8 mouse cellular contexts compared by ENCODE assay signal in the genomic region with DNA sequence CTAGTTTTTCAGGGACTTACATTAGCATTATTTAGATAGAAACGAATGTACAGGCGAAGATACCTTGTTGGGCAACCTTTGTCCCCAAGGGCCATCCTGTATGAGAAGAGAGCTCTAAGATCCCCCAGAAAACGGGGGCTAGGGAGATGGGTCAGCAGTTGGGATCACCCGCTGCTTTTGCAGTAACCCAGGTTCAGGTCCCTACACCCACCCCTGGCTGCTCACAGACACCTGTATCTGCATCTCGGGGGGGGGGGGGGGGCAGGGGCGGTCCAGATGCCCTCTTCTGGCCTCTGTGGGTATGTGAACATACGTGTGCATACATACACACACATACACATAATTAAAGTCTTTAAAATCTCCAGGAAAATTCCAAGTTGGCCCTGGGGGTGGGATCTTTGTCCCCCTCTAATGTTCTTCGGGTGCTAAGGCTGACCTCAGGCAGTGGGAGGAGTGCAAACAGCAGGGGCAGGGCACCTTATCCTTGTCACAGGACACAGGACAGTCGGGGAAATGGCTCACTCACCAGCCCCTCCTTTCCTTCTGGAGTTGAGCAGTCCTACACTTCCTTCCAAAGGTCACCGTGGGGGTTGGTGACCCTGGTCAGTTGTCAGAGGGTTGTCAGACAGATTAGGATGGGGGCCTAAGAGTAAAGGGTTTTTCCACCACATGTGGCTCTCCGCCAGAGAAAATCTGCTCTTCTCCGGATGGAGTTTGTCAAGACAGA. TPM values are rescaled to one million over a fixed set of nuclear protein-coding genes. Genes with fewer than 3 reads are reported as not detected.
DNase-seq lines count a peak whose midpoint lies in the region; ATAC-seq and TF ChIP-seq lines count a peak whose summit lies in the region.

No protein-coding gene starts in this region.

- peak overlapping the region; percentile 68 for H3K9ac ChIP-seq in lung, embryonic 14.5 days

- peaks cover 2% of the 10 kb centered on the region for H3K36me3 ChIP-seq in kidney, adult 2 months (ENCODE audit: control insufficient read depth, insufficient read depth, low read length)
- peaks cover 15% of the 10 kb centered on the region; the same call in 1 of the 2 replicates for H3K36me3 ChIP-seq in lung, embryonic 14.5 days (ENCODE audit: insufficient read depth)

- peak; percentile 67 for ATAC-seq in lung, embryonic 14.5 days (ENCODE audit: insufficient read depth)

- H3K27ac ChIP-seq in layer of hippocampus, adult 2 months: peak overlapping the region; percentile 86
- 0 out of 2 replicates have a peak overlapping the region, but pooled peaks have one; percentile 57 for H3K27ac ChIP-seq in cortical plate, adult 2 months (ENCODE audit: insufficient read depth, low read length)
- H3K27ac ChIP-seq in kidney, adult 2 months (ENCODE audit: insufficient read depth, low read depth, low read length): peak overlapping the region; percentile 98
- peak overlapping the region; percentile 94 for H3K27ac ChIP-seq in lung, embryonic 14.5 days (ENCODE audit: low read depth)

- peak overlapping the region; percentile 69 for H3K4me2 ChIP-seq in lung, embryonic 14.5 days

- no peaks in the 10 kb centered on the region for H3K9me3 ChIP-seq in lung, embryonic 14.5 days (ENCODE audit: low read depth, low read length)

- TF ChIP-seq POLR2A in cortical plate, adult 2 months (IDR thresholded peaks at IDR 0.05; ENCODE audit: extremely low read depth, insufficient read depth, low read length): no peak
- no peak for TF ChIP-seq POLR2A in kidney, adult 2 months (IDR thresholded peaks at IDR 0.05; ENCODE audit: low read depth, low read length)

- TF ChIP-seq CTCF in layer of hippocampus, adult 2 months (conservative IDR thresholded peaks at IDR 0.05): no peak
- no peak for TF ChIP-seq CTCF in cortical plate, adult 2 months (IDR thresholded peaks at IDR 0.05; ENCODE audit: extremely low read depth, insufficient read depth, low read length)
- TF ChIP-seq CTCF in kidney, adult 2 months (conservative IDR thresholded peaks at IDR 0.05; ENCODE audit: insufficient read depth, insufficient read length, low read depth, low read length): 0 out of 2 replicates have a peak, but pooled peaks have one; percentile 6
- TF ChIP-seq CTCF in lung, embryonic 14.5 days (IDR thresholded peaks at IDR 0.05; ENCODE audit: low read depth): no peak; the same call in 1 of the 2 replicates

- DNase-seq in layer of hippocampus, adult 2 months (ENCODE audit: low spot score in 2 of 2): no peak
- no peak for DNase-seq in layer of hippocampus, adult 8-10 months (ENCODE audit: low spot score in 2 of 2)
- DNase-seq in heart, adult 9 months (ENCODE audit: low spot score in 2 of 2): peak; percentile 79 to 81
- peak; percentile 97 for DNase-seq in kidney, adult 2 months
- peak; percentile 87 for DNase-seq in lung, embryonic 14.5 days
- peak; percentile 52 for DNase-seq in ovary, postnatal 14 days (ENCODE audit: low spot score)
- DNase-seq in frontal cortex, postnatal 10 days (ENCODE audit: low spot score in 2 of 2): no peak

- no peaks in the 10 kb centered on the region for H3K4me1 ChIP-seq in cortical plate, adult 2 months (ENCODE audit: control insufficient read depth, insufficient read depth, low read length)
- H3K4me1 ChIP-seq in kidney, adult 2 months (ENCODE audit: control insufficient read depth, insufficient read depth, low read length): peaks cover 18% of the 10 kb centered on the region
- 0 out of 2 replicates have a peak, but pooled peaks cover 7% of the 10 kb centered on the region for H3K4me1 ChIP-seq in lung, embryonic 14.5 days (ENCODE audit: insufficient read depth)

- no peaks in the 10 kb centered on the region for H3K27me3 ChIP-seq in kidney, adult 2 months (replicated peaks; ENCODE audit: control insufficient read depth, insufficient read depth, low read length)
- no peaks in the 10 kb centered on the region for H3K27me3 ChIP-seq in lung, embryonic 14.5 days (ENCODE audit: insufficient read depth, low read length)

- 8% methylated on average over 12 of the region's 12 CpGs for WGBS in kidney, adult 2 months
- WGBS in lung, embryonic 14.5 days: 13% methylated on average over 12 of the region's 12 CpGs

- peak overlapping the region; percentile 63 for H3K4me3 ChIP-seq in layer of hippocampus, adult 2 months
- peak overlapping the region; percentile 36; the same call in 1 of the 2 replicates for H3K4me3 ChIP-seq in cortical plate, adult 2 months (ENCODE audit: insufficient read depth, low read length)
- peak overlapping the region; percentile 72; the same call in 1 of the 2 replicates for H3K4me3 ChIP-seq in kidney, adult 2 months (ENCODE audit: insufficient read depth, low read depth, low read length)
- H3K4me3 ChIP-seq in lung, embryonic 14.5 days (ENCODE audit: low read depth, low read length): peak overlapping the region; percentile 52

RNA-seq across cellular contexts. Expression of gene Vamp8, which starts 0.5 kb away (rescaled TPM):
- 10 to 100 TPM; 11.5 to 12.5 TPM for total RNA-seq in layer of hippocampus, adult 2 months (2021)
- 10 to 100 TPM; 12.5 to 33.9 (median 22.4) TPM for total RNA-seq in layer of hippocampus, adult 8-10 months (2022)
- 30.6 and 31.7 TPM in 2 replicates for polyA plus RNA-seq in cortical plate, adult 2 months (2012; rRNA removed)
- polyA plus RNA-seq in kidney, adult 2 months (2012; rRNA removed): 368 and 453 TPM in 2 replicates
- 132 and 137 TPM in 2 replicates for polyA plus RNA-seq in lung, embryonic 14.5 days (2014; fragmentation: Nextera tagmentation; extraction: Ambion mirVana)

RNA-seq across cellular contexts. Expression of gene Vamp5, which starts 10.7 kb away (rescaled TPM):
- 1 to 10 TPM; 3.9 to 4.6 TPM for total RNA-seq in layer of hippocampus, adult 2 months (2021)
- total RNA-seq in layer of hippocampus, adult 8-10 months (2022): 1 to 10 TPM; 3.8 to 8.8 (median 7.4) TPM
- polyA plus RNA-seq in cortical plate, adult 2 months (2012; rRNA removed): 10.7 and 11.0 TPM in 2 replicates
- 48.7 and 60.1 TPM in 2 replicates for polyA plus RNA-seq in kidney, adult 2 months (2012; rRNA removed)
- 31.0 and 31.2 TPM in 2 replicates for polyA plus RNA-seq in lung, embryonic 14.5 days (2014; fragmentation: Nextera tagmentation; extraction: Ambion mirVana)

RNA-seq across cellular contexts. Expression of gene Ggcx, which starts 23.1 kb away (rescaled TPM):
- 10 to 100 TPM; 24.2 to 30.3 TPM for total RNA-seq in layer of hippocampus, adult 2 months (2021)
- total RNA-seq in layer of hippocampus, adult 8-10 months (2022): 10 to 100 TPM; 24.5 to 33.3 (median 28.5) TPM
- polyA plus RNA-seq in cortical plate, adult 2 months (2012; rRNA removed): 17.7 and 22.5 TPM in 2 replicates
- polyA plus RNA-seq in kidney, adult 2 months (2012; rRNA removed): 17.9 and 21.9 TPM in 2 replicates
- polyA plus RNA-seq in lung, embryonic 14.5 days (2014; fragmentation: Nextera tagmentation; extraction: Ambion mirVana): 22.3 and 23.4 TPM in 2 replicates

RNA-seq across cellular contexts. Expression of gene Rnf181, which starts 24.2 kb away (rescaled TPM):
- total RNA-seq in layer of hippocampus, adult 2 months (2021): 10 to 100 TPM; 74.7 to 86.1 TPM
- total RNA-seq in layer of hippocampus, adult 8-10 months (2022): 10 to 100 TPM; 72.3 to 86.0 (median 78.8) TPM
- polyA plus RNA-seq in cortical plate, adult 2 months (2012; rRNA removed): 73.6 and 83.5 TPM in 2 replicates
- polyA plus RNA-seq in kidney, adult 2 months (2012; rRNA removed): 176 and 192 TPM in 2 replicates
- polyA plus RNA-seq in lung, embryonic 14.5 days (2014; fragmentation: Nextera tagmentation; extraction: Ambion mirVana): 105 and 116 TPM in 2 replicates

RNA-seq across cellular contexts. Expression of gene Tmem150a, which starts 35.7 kb away (rescaled TPM):
- total RNA-seq in layer of hippocampus, adult 2 months (2021): 10 to 100 TPM in 1 of 2 experiments, 1 to 10 TPM in 1; 9.6 to 11.3 TPM
- total RNA-seq in layer of hippocampus, adult 8-10 months (2022): 10 to 100 TPM; 10.9 to 13.4 (median 11.4) TPM
- 23.4 and 24.9 TPM in 2 replicates for polyA plus RNA-seq in cortical plate, adult 2 months (2012; rRNA removed)
- 171 and 189 TPM in 2 replicates for polyA plus RNA-seq in kidney, adult 2 months (2012; rRNA removed)
- 10.3 and 10.4 TPM in 2 replicates for polyA plus RNA-seq in lung, embryonic 14.5 days (2014; fragmentation: Nextera tagmentation; extraction: Ambion mirVana)

Comparison
In these comparisons a context has a peak if more than half of its experiments do, and no peak if none do; other contexts are left out.
1. DNase-seq: peak in heart, adult 9 months (2 of 2), kidney, adult 2 months (single experiment), lung, embryonic 14.5 days (single experiment) and ovary, postnatal 14 days (single experiment); none in layer of hippocampus, adult 2 months (0 of 2), layer of hippocampus, adult 8-10 months (0 of 2) and frontal cortex, postnatal 10 days (0 of 2).
2. Peak in every context shown above with its lines, with median percentiles within 50 percentile points of each other: H3K27ac ChIP-seq and H3K4me3 ChIP-seq.